Mouse (Mus musculus) stomach, adult 2 months (tissue): Measurements from ENCODE around the gene Proz. TPM values are rescaled to one million over a fixed set of nuclear protein-coding genes. Genes with fewer than 3 reads are reported as not detected.

Source experiments
- polyA plus RNA-seq: library from polyadenylated mRNA; depleted of rRNA; stranded (reverse); fragments of >200 nt; gene quantifications from 2 replicates; pipeline ENCODE4 v1.2.3, GENCODE M21; 2012; rRNA removed

The Proz gene
- 3.0 and 4.2 TPM in 2 replicates for polyA plus RNA-seq

DNA sequence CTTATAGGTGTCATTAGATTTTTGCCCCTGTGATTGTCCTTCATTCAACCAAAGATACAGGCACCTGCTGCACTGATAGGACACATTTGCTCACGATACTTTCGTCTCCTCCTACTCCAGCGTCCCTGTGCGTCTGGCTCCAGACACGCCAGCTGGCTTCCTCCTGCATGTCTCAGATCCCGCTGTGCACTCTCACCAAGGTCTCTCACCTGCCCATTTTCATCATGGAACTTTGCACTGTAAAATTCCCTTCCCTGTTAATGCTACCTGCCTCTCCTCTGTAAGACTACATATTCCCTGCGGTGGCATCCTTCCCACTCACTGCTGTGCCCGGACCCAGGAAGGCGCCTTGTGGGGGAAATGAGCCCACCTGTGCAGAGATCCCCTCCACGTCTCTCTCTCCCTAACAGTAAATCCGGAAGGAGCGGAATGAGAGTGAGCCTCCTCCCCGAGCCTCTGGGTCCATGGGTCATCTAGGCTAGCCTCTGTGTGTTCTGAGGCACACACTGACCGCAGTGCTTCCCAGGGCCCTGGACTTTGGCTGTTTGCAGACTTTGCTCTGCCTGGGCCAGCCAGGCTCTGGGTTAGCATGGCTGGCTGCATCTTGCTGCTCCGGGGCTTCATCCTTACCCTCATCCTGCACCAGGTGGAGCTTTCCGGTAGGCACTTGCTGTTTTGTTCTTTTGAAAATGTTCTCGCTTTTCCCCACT is at the start of gene Proz:
Gene Proz (plus strand): TSS at position 474 of the 710 bp plus-strand sequence.

DNA sequence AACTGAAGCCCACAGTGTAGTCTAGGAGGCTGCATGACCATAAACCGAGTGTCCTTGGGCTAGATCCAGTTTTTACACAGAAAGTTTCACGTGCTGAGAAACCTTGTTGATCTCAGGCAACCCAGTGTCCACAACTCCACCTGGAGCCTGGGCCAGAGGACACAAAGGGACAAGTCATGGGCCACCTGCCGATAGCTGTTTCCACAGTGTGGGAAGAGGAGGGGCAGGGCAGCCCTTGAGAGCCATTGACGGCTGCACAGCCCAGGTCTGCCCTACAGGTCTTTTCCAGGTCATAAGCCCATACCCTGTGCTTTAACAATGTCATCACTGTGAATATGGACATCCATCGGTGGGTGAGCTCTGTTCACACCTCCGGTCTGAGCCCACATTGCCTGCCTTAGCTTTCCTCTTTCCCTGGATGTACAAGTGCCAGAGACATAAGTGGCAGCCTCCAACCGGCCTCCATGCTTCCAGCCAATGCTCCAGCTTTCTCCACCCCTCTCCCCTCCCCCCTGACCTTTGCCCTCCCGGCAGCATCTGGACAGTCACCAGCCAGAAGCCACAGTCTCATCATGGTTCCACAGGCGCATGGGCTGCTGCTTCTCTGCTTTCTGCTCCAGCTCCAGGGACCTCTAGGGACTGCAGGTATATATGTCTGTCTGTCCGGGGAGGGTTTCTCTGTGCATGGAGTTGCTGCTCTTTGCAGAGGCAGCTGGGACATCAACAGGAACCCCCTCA is 35.1 kb upstream of the Proz start, which contains the start of gene F7:
Gene F7 (plus strand): TSS at position 548 of the 738 bp plus-strand sequence.

DNA sequence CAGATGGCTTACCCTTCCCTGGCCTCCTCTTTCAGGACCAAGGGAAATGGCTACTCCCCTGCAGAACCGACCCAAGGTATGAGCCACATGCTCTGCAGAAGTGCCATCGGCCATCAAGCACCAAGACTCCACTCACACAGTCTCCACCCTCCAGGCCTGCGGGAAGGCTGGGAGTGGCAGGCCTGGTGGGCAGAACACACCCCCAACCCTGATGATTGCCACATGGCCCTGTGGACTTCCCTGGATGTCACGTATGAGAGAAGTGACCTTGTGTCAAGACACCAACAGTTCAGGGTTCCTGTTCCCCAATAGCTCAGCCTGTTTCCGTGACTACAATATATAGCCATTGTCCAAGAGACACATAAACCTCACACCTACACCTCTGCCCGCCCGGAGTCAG is 23.7 kb upstream of the Proz start, which contains the start of gene F10:
Gene F10 (plus strand): TSS at position 294 of the 400 bp plus-strand sequence.

DNA sequence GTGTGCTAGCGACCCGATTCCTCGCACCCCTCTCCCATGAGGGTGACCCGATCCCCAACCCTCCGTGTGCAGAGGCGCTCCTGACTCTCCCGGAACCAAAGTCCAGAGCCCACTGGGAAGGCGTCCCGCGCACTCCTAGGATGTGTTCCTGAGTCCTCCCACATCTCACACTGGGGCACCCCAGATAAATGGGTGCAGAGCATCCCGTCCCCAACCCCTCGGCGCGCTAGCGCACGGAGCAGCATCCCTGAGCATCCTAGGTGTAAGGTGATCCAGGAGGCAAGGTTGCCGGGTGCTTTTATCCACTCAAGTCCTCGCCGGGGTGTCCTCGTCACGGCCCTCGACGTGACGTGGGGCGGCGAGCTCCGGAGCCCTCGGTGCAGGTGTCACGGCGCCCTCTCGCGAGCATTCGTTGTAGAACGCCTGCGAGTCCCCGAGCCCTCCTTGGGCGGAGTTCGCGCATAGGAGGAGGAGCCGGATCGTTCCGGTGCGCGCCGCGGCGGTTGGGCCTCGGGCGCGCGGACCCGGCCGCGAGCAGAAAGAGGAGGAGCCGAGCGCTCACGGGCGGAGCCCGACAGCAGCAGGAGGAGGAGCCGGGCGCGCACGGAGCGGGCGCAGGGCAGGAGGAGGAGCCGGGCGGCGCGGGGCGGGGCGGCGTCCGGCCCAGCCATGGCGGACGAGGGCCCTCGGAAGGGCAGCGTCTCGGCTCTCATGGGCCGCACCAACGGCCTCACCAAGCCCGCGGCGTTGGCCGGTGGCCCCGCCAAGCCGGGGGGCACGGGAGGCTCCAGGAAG is 44.6 kb downstream of the Proz start, which contains the start of the genes Pcid2 and Cul4a:
Gene Pcid2 (minus strand): TSS at position 373 of the 795 bp plus-strand sequence.
Gene Cul4a (plus strand): TSS at position 535 of the 795 bp plus-strand sequence.

Other genes with a start within 250 kb of the Proz start
- 6.8 and 9.5 TPM in 2 replicates for gene Mcf2l, start 187.1 kb upstream of the Proz start, polyA plus RNA-seq
- gene F7, start 34.9 kb upstream of the Proz start, polyA plus RNA-seq: 0.15 and 0.61 TPM in 2 replicates
- 0.09 and 0.61 TPM in 2 replicates for gene F10, start 23.6 kb upstream of the Proz start, polyA plus RNA-seq
- gene Pcid2, start 44.5 kb downstream of the Proz start, polyA plus RNA-seq: 9.2 and 9.7 TPM in 2 replicates
- 23.8 and 27.4 TPM in 2 replicates for gene Cul4a, start 44.7 kb downstream of the Proz start, polyA plus RNA-seq
- 148 and 156 TPM in 2 replicates for gene Lamp1, start 98.2 kb downstream of the Proz start, polyA plus RNA-seq
- 11.9 and 12.2 TPM in 2 replicates for gene Grtp1, start 139.7 kb downstream of the Proz start, polyA plus RNA-seq
- 0.37 and 0.47 TPM in 2 replicates for gene Adprhl1, start 193.2 kb downstream of the Proz start, polyA plus RNA-seq
- gene Dcun1d2, start 227.2 kb downstream of the Proz start, polyA plus RNA-seq: 8.1 and 8.3 TPM in 2 replicates
- gene Tmco3, start 227.3 kb downstream of the Proz start, polyA plus RNA-seq: 27.8 and 32.6 TPM in 2 replicates